Mouse (Mus musculus) MEL (cell line): Measurements from ENCODE around the gene Med9.

ENCODE experiments used
- CTCF ChIP-seq, 3 experiments: IDR thresholded peaks in 2 of 3; conservative IDR thresholded peaks in 1 of 3; 2 replicates each; pipeline ENCODE4 v1.5.1; 2011 to 2012; ENCODE audit warnings: low read length in 3 of 3, low read depth in 2 of 3, mild to moderate bottlenecking in 2 of 3, improper control_type of control experiment in 1 of 3, inconsistent platforms in 1 of 3, mixed read lengths in 1 of 3, moderate library complexity in 1 of 3; ENCODE audit not compliant: control insufficient read depth in 1 of 3, insufficient read depth in 1 of 3, poor library complexity in 1 of 3, severe bottlenecking in 1 of 3
- EP300 ChIP-seq, 2 experiments: IDR thresholded peaks; 2 replicates each; pipeline ENCODE4 v1.6.1; 2011; ENCODE audit warnings: improper control_type of control experiment in 2 of 2, low read length in 2 of 2, low read depth in 1 of 2, mild to moderate bottlenecking in 1 of 2
- GABPA ChIP-seq: IDR thresholded peaks from 2 replicates; pipeline ENCODE4 v1.6.1; 2012; ENCODE audit warnings: low read depth, mild to moderate bottlenecking, inconsistent platforms, low read length, improper control_type of control experiment, moderate library complexity
- JUND ChIP-seq: IDR thresholded peaks from 2 replicates; pipeline ENCODE4 v1.6.1; 2011; ENCODE audit warnings: low read depth, mild to moderate bottlenecking, improper control_type of control experiment, low read length
- MXI1 ChIP-seq: IDR thresholded peaks from 2 replicates; pipeline ENCODE4 v1.6.1; 2011; ENCODE audit warnings: mild to moderate bottlenecking, low read depth, low read length, improper control_type of control experiment
- NELFE ChIP-seq: IDR thresholded peaks from 2 replicates; pipeline ENCODE4 v1.6.1; 2011; ENCODE audit warnings: low read depth, low read length, improper control_type of control experiment
- RAD21 ChIP-seq: IDR thresholded peaks from 2 replicates; pipeline ENCODE4 v1.6.1; 2011; ENCODE audit warnings: mild to moderate bottlenecking, low read depth, low read length, improper control_type of control experiment
- ZNF384 ChIP-seq: IDR thresholded peaks from 2 replicates; pipeline ENCODE4 v1.6.1; 2012; ENCODE audit warnings: low read depth, mild to moderate bottlenecking, inconsistent platforms, low read length, improper control_type of control experiment

- TF ChIP-seq JUND, result no peak
- TF ChIP-seq NELFE, result no peak
- TF ChIP-seq CTCF (IDR thresholded peaks at IDR 0.05 in 2 of 3, conservative IDR thresholded peaks at IDR 0.05 in 1 of 3; ENCODE audit: control insufficient read depth in 1 of 3, insufficient read depth in 1 of 3, low read depth in 2 of 3, low read length in 3 of 3, poor library complexity in 1 of 3, severe bottlenecking in 1 of 3), result no peak
- TF ChIP-seq ZNF384, result no peak
- TF ChIP-seq RAD21, result no peak
- no peak for TF ChIP-seq EP300 (IDR thresholded peaks at IDR 0.05; ENCODE audit: low read depth in 1 of 2, low read length in 2 of 2)
- no peak for TF ChIP-seq MXI1
- TF ChIP-seq GABPA, result no peak
Measured at GRCm38 (mm10) chr11:59937023-59937422, 11.0 kb upstream of the Med9 start.
